Comparison of ENCODE assay signal across 8 mouse cellular contexts in the genomic region with DNA sequence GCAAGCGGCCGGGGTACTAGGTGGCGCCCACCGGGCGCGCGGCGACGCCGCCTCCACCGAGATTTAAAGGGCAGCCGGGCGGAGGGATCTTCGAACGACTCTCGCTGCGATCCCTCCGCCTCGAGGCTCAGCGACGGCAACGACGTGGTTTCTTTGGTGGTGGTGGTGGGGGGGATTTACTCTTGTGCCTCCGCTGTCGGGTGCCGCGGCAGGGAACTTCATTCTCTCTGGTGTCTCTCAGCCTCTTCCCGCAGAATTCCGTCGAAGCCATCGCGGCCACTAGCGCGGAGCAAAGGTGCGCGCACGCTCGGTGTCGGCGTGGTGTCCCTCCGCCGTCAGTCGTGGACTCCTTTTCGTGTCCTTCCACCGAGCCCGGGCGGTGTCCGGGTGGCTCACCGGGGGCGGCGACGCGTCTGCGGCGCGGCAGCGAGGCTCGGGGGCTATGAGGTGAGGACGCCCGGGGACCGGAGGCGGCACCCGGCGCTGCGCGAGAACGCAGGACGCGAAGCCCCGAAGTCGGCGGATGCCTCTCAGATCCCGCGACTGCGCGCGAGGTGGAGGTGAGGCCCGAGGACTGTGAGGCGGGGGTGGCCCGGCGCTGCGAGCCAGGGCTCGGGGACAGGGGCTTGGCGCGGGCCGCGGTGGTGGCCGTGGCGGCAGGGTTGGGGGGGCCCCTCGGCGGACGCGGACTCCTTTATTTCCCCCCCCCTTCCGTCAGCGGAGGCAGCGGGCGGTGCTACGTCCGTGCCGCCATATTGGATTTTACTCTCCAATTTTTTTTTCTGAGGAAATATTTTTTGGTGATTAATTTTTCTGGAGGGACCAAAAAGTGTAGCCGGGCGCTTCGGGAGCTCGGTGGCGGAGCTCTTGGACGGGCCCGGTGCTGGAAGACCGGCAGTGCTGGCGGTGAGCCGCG. TPM values are rescaled to one million over a fixed set of nuclear protein-coding genes. Genes with fewer than 3 reads are reported as not detected.
DNase-seq lines count a peak whose midpoint lies in the region; ATAC-seq lines count a peak whose summit lies in the region.

No protein-coding gene starts in this region.

- peak overlapping the region; percentile 100 for H3K27ac ChIP-seq in intestine, embryonic 14.5 days (ENCODE audit: low read depth)

- DNase-seq in adrenal gland, adult 18-20 months (ENCODE audit: low spot score in 2 of 2), result peak; percentile 89 to 92
- DNase-seq in embryo, embryonic 10.5 days (ENCODE audit: low spot score), result peak; percentile 94
- DNase-seq in gastrocnemius, postnatal 25 days, result peak; percentile 89
- peak; percentile 97 for DNase-seq in intestine, embryonic 14.5 days (ENCODE audit: low spot score)
- DNase-seq in left cerebral cortex, postnatal 14 days (ENCODE audit: low spot score in 2 of 2), result peak; percentile 87 to 90
- DNase-seq in right cerebral cortex, postnatal 14 days, result peak; percentile 89
- peak; percentile 89 for DNase-seq in urinary bladder, postnatal 25 days (ENCODE audit: low spot score)

- H3K9me3 ChIP-seq in intestine, embryonic 14.5 days (ENCODE audit: control insufficient read depth, low read length), result no peaks in the 10 kb centered on the region

- H3K9ac ChIP-seq in intestine, embryonic 14.5 days (ENCODE audit: low read length), result peak overlapping the region; percentile 100

- under 1% methylated on average over 110 of the region's 111 CpGs for WGBS in intestine, embryonic 14.5 days

- peak overlapping the region; percentile 86 for H3K4me3 ChIP-seq in intestine, embryonic 14.5 days (ENCODE audit: low read depth, low read length)

- peaks cover 3% of the 10 kb centered on the region; the same call in 1 of the 2 replicates for H3K4me1 ChIP-seq in intestine, embryonic 14.5 days (replicated peaks; ENCODE audit: control insufficient read depth, insufficient read depth, low read length)

- intact Hi-C loops in left cerebral cortex, postnatal 14 days (cut with DNase I), result loop anchor here (5.0 kb wide), 1 partner anchor 46 kb away; no protein-coding TSS in a partner anchor

- peak overlapping the region; percentile 86 for H3K4me2 ChIP-seq in intestine, embryonic 14.5 days (ENCODE audit: low read length)

- peak; percentile 77 for ATAC-seq in intestine, embryonic 14.5 days (replicated peaks; ENCODE audit: low FRiP score, low TSS enrichment, low read depth)
- peak; percentile 24 for ATAC-seq in megakaryocyte-erythroid progenitor cell, adult 5-6 weeks (replicated peaks; ENCODE audit: low FRiP score, low TSS enrichment, poor library complexity, severe bottlenecking)

- H3K27me3 ChIP-seq in intestine, embryonic 14.5 days (replicated peaks; ENCODE audit: control insufficient read depth, insufficient read depth, low read length), result no peaks in the 10 kb centered on the region

- 0 out of 2 replicates have a peak, but pooled peaks cover 5% of the 10 kb centered on the region for H3K36me3 ChIP-seq in intestine, embryonic 14.5 days (ENCODE audit: control insufficient read depth, insufficient read depth, low read length)

RNA-seq across cellular contexts. Expression of a gene that starts 0.8 kb away (rescaled TPM):
- 10 to 100 TPM; 40.3 to 47.9 TPM for total RNA-seq in adrenal gland, adult 18-20 months (2021)
- total RNA-seq in gastrocnemius, postnatal 25 days (2021), result 10 to 100 TPM; 19.1 to 20.2 TPM
- 29.6 and 29.9 TPM in 2 replicates for polyA plus RNA-seq in intestine, embryonic 14.5 days (2014; fragmentation: Nextera tagmentation; extraction: Ambion mirVana)
- 10 to 100 TPM; 54.5 to 54.7 TPM for total RNA-seq in left cerebral cortex, postnatal 14 days (2021)
- 24.8 and 32.9 TPM in 2 replicates for total RNA-seq in megakaryocyte-erythroid progenitor cell, adult 5-6 weeks (2014; fragmentation: Nextera tagmentation)
- 39.8 and 39.9 TPM in 2 replicates for total RNA-seq in megakaryocyte-erythroid progenitor cell, adult 5-6 weeks (2017)

RNA-seq across cellular contexts. Expression of a gene that starts 59.9 kb away (rescaled TPM):
- 10 to 100 TPM; 32.5 to 43.3 TPM for total RNA-seq in adrenal gland, adult 18-20 months (2021)
- total RNA-seq in gastrocnemius, postnatal 25 days (2021), result 10 to 100 TPM; 10.8 to 12.6 TPM
- polyA plus RNA-seq in intestine, embryonic 14.5 days (2014; fragmentation: Nextera tagmentation; extraction: Ambion mirVana), result 34.1 and 36.4 TPM in 2 replicates
- 10 to 100 TPM; 42.8 to 52.3 TPM for total RNA-seq in left cerebral cortex, postnatal 14 days (2021)
- total RNA-seq in megakaryocyte-erythroid progenitor cell, adult 5-6 weeks (2014; fragmentation: Nextera tagmentation), result 24.0 and 24.9 TPM in 2 replicates
- total RNA-seq in megakaryocyte-erythroid progenitor cell, adult 5-6 weeks (2017), result 3.2 and 9.0 TPM in 2 replicates

Comparison
In these comparisons a context has a peak if more than half of its experiments do, and no peak if none do; other contexts are left out.
1. Peak in every context shown above with its lines: DNase-seq, ATAC-seq, H3K4me3 ChIP-seq and H3K27ac ChIP-seq.